Mouse (Mus musculus) lung, adult 2 months (tissue): ENCODE results near the gene Gm20388.

Experiments
- CTCF ChIP-seq: fragments of 200-500 bp; IDR thresholded peaks from 2 replicates; pipeline ENCODE4 v1.5.1; 2011; ENCODE audit warnings: mild to moderate bottlenecking, low read length, control low read depth; ENCODE audit not compliant: insufficient read depth
- POLR2A ChIP-seq: fragments of 200-500 bp; IDR thresholded peaks from 2 replicates; pipeline ENCODE4 v1.6.1; 2011; ENCODE audit warnings: low read depth, mild to moderate bottlenecking, control low read depth, low read length, borderline replicate concordance; ENCODE audit errors: extremely low read depth

GRCm38 (mm10) chr8:123445981-123446380 is 3535.3 kb downstream of the Gm20388 start:
- no peak for TF ChIP-seq CTCF
- no peak for TF ChIP-seq POLR2A
